Mouse (Mus musculus) heart, adult 2 months (tissue): ENCODE results near the gene Tenm3. TPM values are rescaled to one million over a fixed set of nuclear protein-coding genes. Genes with fewer than 3 reads are reported as not detected.

Experiments used
- DNase-seq, 2 experiments: peaks; one replicate each; pipeline ENCODE4 v3.0.0; 2021
- H3K27ac ChIP-seq: fragments of 200-600 bp; 2 replicates; pipeline ENCODE4 v1.8.1; 2022
- H3K27me3 ChIP-seq: fragments of 200-500 bp; 2 replicates; pipeline ENCODE4 v1.6.1; 2012; ENCODE audit warnings: mild to moderate bottlenecking, low read length, inconsistent platforms, mixed read lengths; ENCODE audit not compliant: control insufficient read depth, insufficient read depth
- H3K36me3 ChIP-seq: fragments of 200-500 bp; 2 replicates; pipeline ENCODE4 v1.6.1; 2012; ENCODE audit warnings: low read length, inconsistent platforms; ENCODE audit not compliant: control insufficient read depth, insufficient read depth
- H3K4me1 ChIP-seq: fragments of 200-500 bp; 2 replicates; pipeline ENCODE4 v1.6.1; 2011; ENCODE audit warnings: low read length; ENCODE audit not compliant: control insufficient read depth, insufficient read depth
- H3K4me3 ChIP-seq: fragments of 200-600 bp; 2 replicates; pipeline ENCODE4 v1.8.1; 2022
- H3K79me2 ChIP-seq: fragments of 200-500 bp; replicated peaks from 2 replicates; pipeline ENCODE4 v1.6.1; 2012; ENCODE audit warnings: mild to moderate bottlenecking, inconsistent platforms, low read length, moderate library complexity, mixed read lengths; ENCODE audit not compliant: control insufficient read depth, insufficient read depth
- H3K9ac ChIP-seq: fragments of 200-500 bp; 2 replicates; pipeline ENCODE4 v1.6.1; 2012; ENCODE audit warnings: low read depth, mild to moderate bottlenecking, control low read depth, inconsistent platforms, low read length, mixed read lengths
- CTCF ChIP-seq: fragments of 200-600 bp; IDR thresholded peaks from 2 replicates; pipeline ENCODE4 v1.8.1; 2022; ENCODE audit warnings: antibody characterized with exemption, mild to moderate bottlenecking, moderate library complexity
- EP300 ChIP-seq: fragments of 200-500 bp; IDR thresholded peaks from 2 replicates; pipeline ENCODE4 v1.6.1; 2011; ENCODE audit warnings: low read depth, low read length, control low read depth; ENCODE audit not compliant: insufficient read depth
- POLR2A ChIP-seq: fragments of 200-500 bp; IDR thresholded peaks from 2 replicates; pipeline ENCODE4 v1.6.1; 2011; ENCODE audit warnings: mild to moderate bottlenecking, low read depth, low read length, control low read depth; ENCODE audit not compliant: insufficient read depth
- WGBS: fragments of 180-500 bp; shearing (Covaris S2); methylation state at CpG from one replicate; pipeline ENCODE4 v1.1.7; 2018; 5-methylcytosine and 5-hydroxymethylcytosine counted together
- intact Hi-C: fragments of 180-260 bp; cut with DNase I; formaldehyde crosslinking; loops from one replicate; pipeline ENCODE4 v1.15.1; 2025
- polyA plus RNA-seq: library from polyadenylated mRNA; depleted of rRNA; stranded (reverse); fragments of >200 nt; gene quantifications from 2 replicates; pipeline ENCODE4 v1.2.3, GENCODE M21; 2012
- total RNA-seq, 2 experiments: library from RNA; stranded (reverse); gene quantifications; 2 replicates each; pipeline ENCODE4 v1.2.3; 2021

Tenm3 gene
- total and polyA plus RNA-seq, 3 experiments = 2.0 to 3.8 (median 2.2) TPM

GRCm38 (mm10) chr8:48604190-48604897 is 239.4 kb downstream of the Tenm3 start:
- intact Hi-C loops = no loop called here
- WGBS = 73% methylated on average over 10 of the region's 10 CpGs

GRCm38 (mm10) chr8:48603165-48603840 is 240.4 kb downstream of the Tenm3 start:
- H3K9ac ChIP-seq = no peak overlapping the region

More at GRCm38 (mm10) chr8:48604190-48604897, 239.4 kb downstream of the Tenm3 start:
- H3K79me2 ChIP-seq = no peaks in the 10 kb centered on the region
- TF ChIP-seq POLR2A (no peak), EP300 (no peak), CTCF (no peak)
- no peak overlapping the region for H3K9ac ChIP-seq
- no peaks in the 10 kb centered on the region for H3K4me1 ChIP-seq
- DNase-seq = no peak
- no peaks in the 10 kb centered on the region for H3K36me3 ChIP-seq
- no peak overlapping the region for H3K4me3 ChIP-seq
- no peak overlapping the region for H3K27ac ChIP-seq
- no peaks in the 10 kb centered on the region for H3K27me3 ChIP-seq

GRCm38 (mm10) chr8:48601621-48602020 is 242.1 kb downstream of the Tenm3 start:
- DNase-seq = no peak
- Histone ChIP-seq H3K79me2 (no peaks in the 10 kb centered on the region), H3K4me3 (no peak overlapping the region), H3K27ac (no peak overlapping the region), H3K36me3 (no peaks in the 10 kb centered on the region), H3K9ac (no peak overlapping the region), H3K4me1 (no peaks in the 10 kb centered on the region), H3K27me3 (no peaks in the 10 kb centered on the region)
- WGBS = 82% methylated on average over 4 of the region's 4 CpGs
- intact Hi-C loops = no loop called here
- no peak for TF ChIP-seq POLR2A
- no peak for TF ChIP-seq CTCF
- no peak for TF ChIP-seq EP300

More at GRCm38 (mm10) chr8:48603165-48603840, 240.4 kb downstream of the Tenm3 start:
- Histone ChIP-seq H3K27me3 (no peaks in the 10 kb centered on the region), H3K79me2 (no peaks in the 10 kb centered on the region), H3K27ac (no peak overlapping the region), H3K4me3 (no peak overlapping the region), H3K36me3 (no peaks in the 10 kb centered on the region), H3K4me1 (no peaks in the 10 kb centered on the region)
- WGBS = 89% methylated on average over 15 of the region's 15 CpGs
- DNase-seq = no peak
- intact Hi-C loops = no loop called here
- TF ChIP-seq POLR2A (no peak), EP300 (no peak), CTCF (no peak)

GRCm38 (mm10) chr8:48599028-48599427 is 244.7 kb downstream of the Tenm3 start:
- 69% methylated on average over 4 of the region's 4 CpGs for WGBS
- DNase-seq = no peak

GRCm38 (mm10) chr8:48596332-48596731 is 247.4 kb downstream of the Tenm3 start:
- Histone ChIP-seq H3K4me3 (no peak overlapping the region), H3K27me3 (no peaks in the 10 kb centered on the region), H3K9ac (no peak overlapping the region), H3K4me1 (no peaks in the 10 kb centered on the region), H3K79me2 (no peaks in the 10 kb centered on the region), H3K27ac (no peak overlapping the region), H3K36me3 (no peaks in the 10 kb centered on the region)
- no peak for DNase-seq
- intact Hi-C loops = no loop called here
- WGBS = 67% methylated on average over 14 of the region's 14 CpGs
- TF ChIP-seq POLR2A (no peak), EP300 (no peak), CTCF (no peak)

More at GRCm38 (mm10) chr8:48599028-48599427, 244.7 kb downstream of the Tenm3 start:
- Histone ChIP-seq H3K4me3 (no peak overlapping the region), H3K4me1 (no peaks in the 10 kb centered on the region), H3K36me3 (no peaks in the 10 kb centered on the region), H3K79me2 (no peaks in the 10 kb centered on the region), H3K27me3 (no peaks in the 10 kb centered on the region), H3K9ac (no peak overlapping the region), H3K27ac (no peak overlapping the region)
- intact Hi-C loops = no loop called here
- TF ChIP-seq EP300 (no peak), CTCF (no peak), POLR2A (no peak)

GRCm38 (mm10) chr8:48591818-48592217 is 251.9 kb downstream of the Tenm3 start:
- TF ChIP-seq EP300 (no peak), CTCF (no peak), POLR2A (no peak)
- whole genome bisulfite sequencing = 24% methylated on average over 5 of the region's 5 CpGs
- DNase-seq = no peak
- Histone ChIP-seq H3K27ac (no peak overlapping the region), H3K79me2 (no peaks in the 10 kb centered on the region), H3K36me3 (no peaks in the 10 kb centered on the region), H3K4me3 (no peak overlapping the region), H3K4me1 (no peaks in the 10 kb centered on the region), H3K27me3 (no peaks in the 10 kb centered on the region), H3K9ac (no peak overlapping the region)
- intact Hi-C loops = no loop called here
